In genomic region chr1:139032411-139032810, GRCm38 (mm10) we compare ENCODE assay signal across 27 mouse cellular contexts.
"Had no signal": no experiment of that assay in that cellular context is flagged by ENCODE, and none has a peak within 500 bp of the region (broad histone marks: within the 10 kb centered on the region; RNA-seq: fewer than 3 reads in every experiment).

No protein-coding gene starts in this region.

- H3K9me3 ChIP-seq: heart, embryonic 10.5 days; heart, embryonic 12.5 days; hindbrain, embryonic 10.5 days; hindbrain, embryonic 12.5 days; intestine, embryonic 15.5 days; limb, embryonic 13.5 days; limb, embryonic 15.5 days; liver, embryonic 13.5 days; liver, embryonic 15.5 days had no signal

- H3K4me3 ChIP-seq: gastrocnemius, adult 2 months; heart, embryonic 10.5 days; heart, embryonic 12.5 days; hindbrain, embryonic 10.5 days; hindbrain, embryonic 12.5 days; intestine, embryonic 15.5 days; limb, embryonic 13.5 days; limb, embryonic 15.5 days; liver, embryonic 13.5 days; liver, embryonic 15.5 days had no signal

- H3K4me2 ChIP-seq: heart, embryonic 12.5 days; hindbrain, embryonic 12.5 days; hindbrain, embryonic 14.5 days; intestine, embryonic 15.5 days; limb, embryonic 13.5 days; limb, embryonic 15.5 days; liver, embryonic 13.5 days; liver, embryonic 15.5 days had no signal

- H3K27me3 ChIP-seq: heart, embryonic 12.5 days; hindbrain, embryonic 12.5 days; intestine, embryonic 15.5 days; limb, embryonic 13.5 days; limb, embryonic 15.5 days; liver, embryonic 13.5 days; liver, embryonic 15.5 days had no signal

- DNase-seq: gastrocnemius, adult 2 months; gastrocnemius, postnatal 10 days; gastrocnemius, postnatal 25 days; heart, adult 18-20 months; heart, postnatal 10 days; heart, postnatal 4 days; kidney, adult 18-20 months; kidney, adult 8-10 months; kidney, postnatal 14 days; kidney, postnatal 36 days; layer of hippocampus, adult 9-11 months; layer of hippocampus, postnatal 36 days; left cerebral cortex, postnatal 4 days; liver, embryonic 13.5 days had no signal

- H3K36me3 ChIP-seq: heart, embryonic 10.5 days; heart, embryonic 12.5 days; hindbrain, embryonic 10.5 days; hindbrain, embryonic 12.5 days; intestine, embryonic 15.5 days; limb, embryonic 13.5 days; limb, embryonic 15.5 days; liver, embryonic 13.5 days; liver, embryonic 15.5 days had no signal

- H3K9ac ChIP-seq: heart, embryonic 12.5 days; hindbrain, embryonic 12.5 days; hindbrain, embryonic 14.5 days; intestine, embryonic 15.5 days; limb, embryonic 13.5 days; limb, embryonic 15.5 days; liver, embryonic 13.5 days; liver, embryonic 15.5 days had no signal

- H3K4me1 ChIP-seq: hindbrain, embryonic 12.5 days; intestine, embryonic 15.5 days; limb, embryonic 13.5 days; limb, embryonic 15.5 days; liver, embryonic 15.5 days had no signal

- ATAC-seq: hindbrain, embryonic 16.5 days; inflammation-experienced regulatory T-cells, adult 6 months; intestine, embryonic 15.5 days; intestine, postnatal 0 days had no signal

- H3K27ac ChIP-seq: gastrocnemius, adult 2 months; heart, embryonic 10.5 days; hindbrain, embryonic 10.5 days; hindbrain, embryonic 12.5 days; hindbrain, embryonic 14.5 days; intestine, embryonic 15.5 days; kidney, postnatal 0 days; limb, embryonic 13.5 days; limb, embryonic 15.5 days; liver, embryonic 13.5 days; liver, embryonic 15.5 days had no signal
